Mouse (Mus musculus): Measurements from ENCODE around the gene Cypt14. TPM values are rescaled to one million over a fixed set of nuclear protein-coding genes. Genes with fewer than 3 reads are reported as not detected.
"Not testable (repeated sequence)": the region's sequence is repeated elsewhere in the genome, so short reads cannot be mapped to it uniquely, and the experiment has no call there.

Gene Cypt14
- not detected for total RNA-seq (2021)
- long read RNA-seq, experiment 1, result 0 reads
- long read RNA-seq, experiment 2, result 0 reads

DNA sequence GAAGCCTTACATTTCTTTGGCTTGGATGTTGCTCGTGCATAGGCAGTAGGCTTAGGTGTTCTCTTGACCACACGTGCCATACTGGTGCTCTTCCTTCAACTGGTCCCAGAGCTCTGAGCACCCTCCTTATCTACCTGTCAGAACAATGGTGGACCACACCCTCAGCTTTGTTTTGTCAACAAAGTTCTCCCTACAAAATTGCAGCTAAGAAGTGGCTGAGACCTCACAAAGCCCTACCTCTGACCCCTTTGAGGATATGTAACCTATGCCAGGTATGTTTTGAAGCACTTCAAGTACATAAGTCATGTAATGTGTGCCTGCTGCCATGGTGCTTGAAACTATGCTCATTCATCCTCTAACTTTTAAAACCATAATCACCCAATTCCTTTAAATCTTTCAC, at the start of gene Cypt14:
Gene Cypt14, minus strand, starts transcription at position 101 of the 400 bp plus-strand sequence.
- intact Hi-C loops (cut with DNase I); H3K4me3 ChIP-seq; DNase-seq (ENCODE audit: extremely low spot score in 1 of 2, low spot score in 2 of 2); H3K27ac ChIP-seq: not testable (repeated sequence)

Data from left cerebral cortex, adult 2 months (tissue).